Mouse (Mus musculus) CD4-positive naive resting alpha-beta T cell, adult 57 days (primary cell): ENCODE data around the gene Dlec1. TPM values are rescaled to one million over a fixed set of nuclear protein-coding genes. Genes with fewer than 3 reads are reported as not detected.

Experiments used
- total RNA-seq: library from RNA; stranded (reverse); gene quantifications from one replicate; pipeline ENCODE4 v1.2.4, GENCODE M21; 2023

The Dlec1 gene
- total RNA-seq = not detected

GRCm38 (mm10) chr9:119101992-119102782, at the start of gene Dlec1:
Dlec1 (plus strand) TSS chr9:119102478.

GRCm38 (mm10) chr9:119093419-119094295, 8.6 kb upstream of the Dlec1 start, which contains the start of gene Plcd1:
Plcd1 (minus strand) TSS chr9:119093502.

GRCm38 (mm10) chr9:119156278-119157201, 54.3 kb downstream of the Dlec1 start, which contains the start of gene Acaa1b:
Acaa1b (minus strand) TSS chr9:119157093.

GRCm38 (mm10) chr9:119158861-119159260, 56.6 kb downstream of the Dlec1 start, which contains the start of gene Gm47289:
Gm47289 (plus strand) TSS chr9:119159161.

Other genes starting within 250 kb of the Dlec1 start
- 0.77 TPM for gene Ctdspl, start 176.0 kb upstream of the Dlec1 start, total RNA-seq
- gene Vill, start 49.7 kb upstream of the Dlec1 start, total RNA-seq = 1.4 TPM
- gene Plcd1, start 9.0 kb upstream of the Dlec1 start, total RNA-seq = 1.2 TPM
- 0.47 TPM for gene Acaa1b, start 54.6 kb downstream of the Dlec1 start, total RNA-seq
- not detected for gene Gm47289, start 56.7 kb downstream of the Dlec1 start, total RNA-seq
- not detected for gene Slc22a13, start 106.6 kb downstream of the Dlec1 start, total RNA-seq
- 43.8 TPM for gene Oxsr1, start 219.9 kb downstream of the Dlec1 start, total RNA-seq
- gene Acaa1a, start 237.2 kb downstream of the Dlec1 start, total RNA-seq = 55.5 TPM
- 41.9 TPM for gene Myd88, start 238.9 kb downstream of the Dlec1 start, total RNA-seq